Mouse (Mus musculus): ENCODE results near the gene Gm20388. TPM values are rescaled to one million over a fixed set of nuclear protein-coding genes. Genes with fewer than 3 reads are reported as not detected.

Gm20388 gene
- total RNA-seq, 2 experiments from 2014 or later: 5.8 TPM; not detected in 1

- DNase-seq: no peak
Observed at GRCm38 (mm10) chr8:120995424-120995823, 1084.8 kb downstream of the Gm20388 start.

- no peak for DNase-seq
Observed at GRCm38 (mm10) chr8:120996905-120997581, 1086.4 kb downstream of the Gm20388 start.

GRCm38 (mm10) chr8:120997926-120998325 lies 1087.3 kb downstream of the Gm20388 start:
- DNase-seq: no peak

GRCm38 (mm10) chr8:120998966-120999365 lies 1088.3 kb downstream of the Gm20388 start:
- DNase-seq: peak; percentile 24

GRCm38 (mm10) chr8:121001951-121002350 lies 1091.3 kb downstream of the Gm20388 start:
- no peak for DNase-seq

GRCm38 (mm10) chr8:121002871-121003539 lies 1092.4 kb downstream of the Gm20388 start:
- DNase-seq: peak; percentile 28

GRCm38 (mm10) chr8:121003639-121004038 lies 1093.0 kb downstream of the Gm20388 start:
- no peak for DNase-seq

- DNase-seq: no peak
Observed at GRCm38 (mm10) chr8:121013318-121013717, 1102.7 kb downstream of the Gm20388 start.

GRCm38 (mm10) chr8:121016621-121017020 lies 1106.0 kb downstream of the Gm20388 start:
- DNase-seq: no peak

- no peak for DNase-seq
Observed at GRCm38 (mm10) chr8:121018236-121018635, 1107.6 kb downstream of the Gm20388 start.

GRCm38 (mm10) chr8:121021488-121021887 lies 1110.8 kb downstream of the Gm20388 start:
- no peak for DNase-seq

GRCm38 (mm10) chr8:121023003-121023402 lies 1112.4 kb downstream of the Gm20388 start:
- DNase-seq: no peak

- DNase-seq: no peak
Observed at GRCm38 (mm10) chr8:121023736-121024135, 1113.1 kb downstream of the Gm20388 start.

- DNase-seq: no peak
Observed at GRCm38 (mm10) chr8:121025486-121025885, 1114.8 kb downstream of the Gm20388 start.

- peak; percentile 58 for DNase-seq
Observed at GRCm38 (mm10) chr8:121027787-121028186, 1117.1 kb downstream of the Gm20388 start.

- no peak for DNase-seq
Observed at GRCm38 (mm10) chr8:121029076-121029475, 1118.4 kb downstream of the Gm20388 start.

GRCm38 (mm10) chr8:121030496-121031040 lies 1119.9 kb downstream of the Gm20388 start:
- DNase-seq: no peak

- DNase-seq: no peak
Observed at GRCm38 (mm10) chr8:121033299-121034013, 1122.8 kb downstream of the Gm20388 start.

- no peak for DNase-seq
Observed at GRCm38 (mm10) chr8:121035611-121036010, 1125.0 kb downstream of the Gm20388 start.

- no peak for DNase-seq
Observed at GRCm38 (mm10) chr8:121043719-121044440, 1133.2 kb downstream of the Gm20388 start.

- DNase-seq: peak; percentile 18
Observed at GRCm38 (mm10) chr8:121047441-121047840, 1136.8 kb downstream of the Gm20388 start.

- no peak for DNase-seq
Observed at GRCm38 (mm10) chr8:121058081-121058480, 1147.4 kb downstream of the Gm20388 start.

Data from heart, postnatal 4 days (tissue).